Mouse (Mus musculus): ENCODE measurements around the gene Atxn10. TPM values are rescaled to one million over a fixed set of nuclear protein-coding genes. Genes with fewer than 3 reads are reported as not detected.
A peak's percentile ranks its signal among the peaks of the same experiment; 100 is the strongest.
"Not testable (repeated sequence)": the region's sequence is repeated elsewhere in the genome, so short reads cannot be mapped to it uniquely, and the experiment has no call there.

Atxn10 gene
- polyA plus RNA-seq (2017; shearing (Covaris generic)) = 100 to 1,000 TPM; 105 to 109 TPM

DNA sequence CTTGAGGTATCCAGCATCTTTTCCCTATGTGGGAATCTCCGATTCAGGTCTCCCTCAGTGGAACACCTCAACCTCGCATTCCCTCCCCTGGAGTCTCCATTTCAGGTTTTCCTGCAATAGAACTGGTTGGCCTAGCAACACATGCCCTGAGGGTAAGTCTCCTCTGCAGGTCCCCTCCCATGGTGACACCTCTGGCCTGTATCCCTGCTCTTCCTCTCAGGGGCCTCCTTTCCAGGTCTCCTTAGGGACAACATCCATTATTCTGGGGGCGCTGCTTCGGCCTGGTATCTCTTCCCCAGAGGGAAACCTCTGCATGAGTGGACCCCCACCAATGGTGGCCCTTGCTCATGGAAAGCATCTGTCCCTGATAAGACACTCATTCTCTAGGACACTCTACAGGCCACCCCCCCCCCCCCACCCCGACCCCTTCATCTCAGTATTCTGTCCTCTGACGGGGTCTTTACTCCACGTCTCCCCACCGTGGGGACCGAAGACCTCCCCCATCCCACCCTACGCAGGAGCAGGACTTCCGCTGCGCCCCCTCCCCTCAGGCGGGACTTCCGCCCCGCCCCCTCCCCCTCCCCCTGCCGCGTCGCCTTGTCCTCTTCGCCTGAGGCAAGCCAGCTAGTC is at the start of gene Atxn10:
Gene Atxn10, plus strand, starts transcription at position 575 of the 630 bp plus-strand sequence.
- no peak for ATAC-seq

DNA sequence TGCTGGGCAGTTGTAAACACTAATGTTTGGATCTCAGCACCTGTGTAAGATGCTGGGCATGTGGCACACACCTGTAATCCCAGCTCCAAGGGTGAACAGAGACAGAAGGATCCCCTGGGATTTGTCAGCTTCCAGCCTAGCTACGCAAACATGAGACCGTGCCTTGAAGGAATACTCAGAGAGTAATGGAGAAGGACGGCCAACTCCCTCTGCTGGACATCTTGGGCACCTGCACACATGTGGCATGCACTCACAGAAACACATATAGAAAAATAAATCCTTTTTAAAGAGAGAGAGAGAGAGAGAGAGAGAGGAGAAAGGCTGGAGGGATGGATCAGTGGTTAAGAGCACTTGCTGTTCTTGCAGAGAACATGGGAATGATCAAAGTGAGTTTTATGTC is 41.4 kb upstream of the Atxn10 start:
- no peak for ATAC-seq

GRCm38 (mm10) chr15:85295544-85295943 is 40.5 kb upstream of the Atxn10 start:
- no peak for ATAC-seq

- no peak for ATAC-seq
Observed at GRCm38 (mm10) chr15:85295977-85296376, 40.1 kb upstream of the Atxn10 start.

- ATAC-seq = no peak
Observed at GRCm38 (mm10) chr15:85296538-85296937, 39.5 kb upstream of the Atxn10 start.

- ATAC-seq = no peak
Observed at GRCm38 (mm10) chr15:85298167-85298781, 37.8 kb upstream of the Atxn10 start.

DNA sequence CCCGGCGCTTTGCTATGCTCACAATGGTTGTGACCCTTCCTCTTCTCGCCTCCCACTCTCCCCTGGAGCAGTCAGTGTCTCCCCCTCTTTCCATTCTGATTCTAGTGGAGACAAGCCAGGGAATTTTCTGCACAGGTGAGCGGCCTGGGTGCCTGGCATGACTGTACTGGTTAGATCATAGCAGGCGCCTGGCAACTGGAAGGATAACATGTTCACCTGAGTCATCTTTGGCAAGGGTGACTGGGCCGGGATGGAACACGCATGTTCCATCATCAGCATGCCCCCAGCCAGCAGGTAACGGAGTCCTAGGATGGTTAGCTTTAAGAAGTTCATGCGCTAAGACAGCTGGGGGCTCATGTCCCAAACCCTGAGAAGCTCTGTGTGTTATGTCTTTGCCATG is 37.1 kb upstream of the Atxn10 start:
- no peak for ATAC-seq

- no peak for ATAC-seq
Observed at GRCm38 (mm10) chr15:85303241-85303640, 32.8 kb upstream of the Atxn10 start.

DNA sequence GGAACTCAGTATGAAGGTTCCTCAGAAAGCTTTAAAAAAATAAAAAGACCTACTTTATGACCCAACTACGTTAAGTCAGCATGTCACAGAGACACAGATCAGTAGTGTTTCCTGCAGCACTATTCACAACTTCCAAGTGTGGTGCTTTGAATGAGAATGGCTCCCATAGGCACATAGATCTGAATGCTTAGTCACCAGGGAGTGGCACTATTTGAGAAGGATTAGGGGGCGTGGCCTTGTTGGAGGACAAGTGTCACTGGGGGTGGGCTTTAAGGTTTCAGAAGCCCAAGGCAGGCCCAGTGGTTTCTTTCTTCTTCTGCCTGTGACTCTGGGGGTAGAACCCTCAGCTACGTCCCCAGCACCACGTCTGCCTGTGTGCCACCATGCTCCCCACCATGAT is 32.1 kb upstream of the Atxn10 start:
- ATAC-seq = no peak

DNA sequence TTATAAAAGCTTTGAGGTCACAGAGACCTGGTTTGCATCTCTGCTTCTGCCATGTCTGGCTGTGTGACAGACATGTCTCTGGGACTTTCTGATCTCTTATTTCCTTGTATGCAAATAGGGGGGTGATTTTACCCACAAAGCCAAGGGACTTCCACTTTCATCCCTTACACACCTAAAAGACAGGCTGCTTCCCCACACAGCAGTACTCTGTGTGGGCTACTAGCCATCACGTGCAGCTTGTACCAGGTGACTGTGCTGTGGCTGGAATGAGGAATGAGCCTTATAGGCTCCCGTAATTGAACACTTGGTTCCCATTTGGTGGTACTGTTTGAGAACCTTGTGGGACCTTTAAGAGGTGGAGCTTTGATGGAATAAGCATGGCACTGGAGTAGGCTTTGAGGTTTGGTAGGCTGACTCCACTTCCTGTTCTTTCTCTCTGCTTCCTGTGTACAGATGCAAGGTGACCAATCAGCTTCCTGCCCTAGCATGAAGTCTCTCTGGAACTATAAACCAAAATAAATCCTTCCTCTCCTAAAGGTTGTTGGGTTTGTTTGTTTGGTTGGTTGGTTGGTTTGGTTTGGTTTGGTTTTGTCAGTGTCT is 28.9 kb upstream of the Atxn10 start:
- no peak for ATAC-seq

GRCm38 (mm10) chr15:85311058-85311657 is 24.9 kb upstream of the Atxn10 start:
- ATAC-seq = no peak

DNA sequence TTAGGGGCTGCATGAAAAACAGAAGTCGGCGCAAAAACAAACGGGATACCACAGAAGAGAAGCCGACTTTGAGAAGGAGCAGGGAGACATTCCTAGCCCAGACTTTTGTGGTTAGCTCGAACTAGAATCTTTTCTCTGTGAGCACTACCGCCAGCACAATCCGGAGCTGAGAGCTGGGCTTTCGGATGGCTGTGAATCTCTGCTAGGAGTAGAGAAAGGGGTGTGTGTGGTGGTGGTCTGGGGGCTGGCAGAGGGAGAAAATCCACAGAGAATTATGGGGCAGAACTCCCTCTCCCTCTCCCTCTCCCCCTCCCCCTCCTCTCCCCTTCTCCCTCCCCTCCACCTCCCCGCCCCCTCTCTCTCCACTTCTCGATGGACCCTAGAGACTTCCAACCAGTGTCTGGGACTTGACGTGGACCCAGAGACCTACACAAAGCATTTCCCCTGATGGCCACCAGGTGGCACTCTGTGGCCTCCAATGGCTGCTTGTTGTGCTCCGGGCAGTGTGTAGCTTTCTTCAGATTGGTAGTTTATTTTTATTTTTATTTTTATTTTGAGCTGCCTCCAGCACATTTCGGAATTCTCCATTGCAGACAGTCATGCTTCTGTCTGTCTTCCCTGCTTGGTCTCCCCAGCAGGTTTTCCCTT is 20.5 kb upstream of the Atxn10 start:
- ATAC-seq = no peak

GRCm38 (mm10) chr15:85316342-85317140 is 19.5 kb upstream of the Atxn10 start:
- no peak for ATAC-seq

- no peak for ATAC-seq
Observed at GRCm38 (mm10) chr15:85319924-85320668, 15.9 kb upstream of the Atxn10 start.

DNA sequence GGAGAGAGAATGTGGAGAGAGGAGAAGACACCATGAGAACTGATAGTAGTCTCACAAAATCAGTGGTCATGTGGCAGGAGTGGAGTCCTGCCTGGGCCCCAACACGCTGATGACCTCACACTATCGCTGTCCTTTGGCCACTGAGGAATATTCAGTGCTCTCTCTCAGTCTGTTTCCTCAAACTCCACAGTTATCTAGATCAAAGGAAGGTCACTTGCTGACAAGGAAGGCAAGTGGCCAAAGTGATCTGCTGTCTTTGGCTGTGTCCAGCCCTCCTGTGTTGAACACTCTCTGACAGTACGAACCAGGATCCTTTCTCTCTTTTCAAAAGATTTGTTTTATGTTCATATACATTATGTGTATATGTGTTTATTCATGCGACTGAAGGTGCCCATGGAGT is 12.8 kb upstream of the Atxn10 start:
- ATAC-seq = no peak

GRCm38 (mm10) chr15:85324426-85324825 is 11.6 kb upstream of the Atxn10 start:
- no peak for ATAC-seq

DNA sequence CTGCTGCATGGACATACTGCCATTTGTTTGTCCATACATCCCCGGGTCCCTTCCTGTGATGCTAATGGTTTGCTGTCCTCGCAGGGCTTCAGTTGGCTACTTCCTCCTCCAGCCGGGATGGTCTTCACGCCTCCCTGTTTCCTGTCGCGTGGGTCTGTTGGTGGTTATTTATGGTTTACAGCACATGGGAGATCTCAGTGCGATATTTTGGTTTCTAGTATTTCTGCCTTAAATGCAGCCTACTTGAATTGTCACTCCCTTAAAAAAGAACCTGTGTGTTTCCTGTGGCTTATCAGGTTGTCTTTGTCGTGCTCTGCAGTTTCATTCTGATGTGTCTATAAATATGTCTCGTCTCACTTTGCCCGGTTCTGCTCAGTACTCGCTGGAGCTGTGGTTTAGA is 8.2 kb upstream of the Atxn10 start:
- peak; percentile 76 for ATAC-seq

- not testable (repeated sequence) for ATAC-seq
Observed at GRCm38 (mm10) chr15:85328455-85328854, 7.6 kb upstream of the Atxn10 start.

- ATAC-seq = no peak
Observed at GRCm38 (mm10) chr15:85329096-85329495, 6.9 kb upstream of the Atxn10 start.

GRCm38 (mm10) chr15:85330024-85330423 is 6.0 kb upstream of the Atxn10 start:
- no peak for ATAC-seq

GRCm38 (mm10) chr15:85333511-85333910 is 2.5 kb upstream of the Atxn10 start:
- ATAC-seq = not testable (repeated sequence)

DNA sequence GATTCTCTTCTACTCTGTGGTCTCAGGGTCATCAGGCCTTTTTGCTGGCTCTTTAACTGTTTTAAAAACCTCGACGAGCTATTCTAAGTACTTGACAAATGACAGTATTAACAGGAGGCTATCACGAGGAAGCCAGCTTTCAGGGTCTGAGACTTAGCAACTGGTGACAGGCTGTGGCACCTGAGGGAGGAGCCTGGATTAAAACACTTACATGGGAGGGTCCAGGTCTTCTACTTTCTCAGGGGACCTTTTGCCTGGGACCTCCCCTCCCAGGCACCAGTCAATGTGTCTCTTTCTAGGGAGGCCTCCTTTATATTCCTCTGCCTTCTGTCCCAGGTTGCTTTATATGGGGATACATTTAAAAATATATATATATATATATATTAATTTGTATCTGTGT is 1.8 kb upstream of the Atxn10 start:
- ATAC-seq = no peak
